Mouse (Mus musculus) heart, postnatal 0 days (tissue): Measurements from ENCODE around the gene Spata6.
A peak's percentile ranks its signal among the peaks of the same experiment; 100 is the strongest.

Experiments
- CTCF ChIP-seq: IDR thresholded peaks from 2 replicates; pipeline ENCODE4 v1.5.1; 2016; ENCODE audit warnings: antibody characterized with exemption, control low read depth, low read depth
- EP300 ChIP-seq: IDR thresholded peaks from 2 replicates; pipeline ENCODE4 v1.6.1; 2016; ENCODE audit warnings: antibody characterized with exemption, low read depth

- TF ChIP-seq CTCF, result peak; percentile 81
- TF ChIP-seq EP300, result no peak
These were observed 32.8 kb upstream of the Spata6 start for GRCm38 (mm10) chr4:111686951-111687350.
